Mouse (Mus musculus): ENCODE data around the gene Sik1.
"Not testable (repeated sequence)": the region's sequence is repeated elsewhere in the genome, so short reads cannot be mapped to it uniquely, and the experiment has no call there.

The Sik1 gene

GRCm38 (mm10) chr17:31855597-31856518 is at the start of gene Sik1:
Sik1 (minus strand) TSS chr17:31855804.
- peak; percentile 90 for DNase-seq (ENCODE audit: low spot score)

- DNase-seq (ENCODE audit: low spot score), result no peak
Measured at GRCm38 (mm10) chr17:31905201-31905790, 49.7 kb upstream of the Sik1 start.

- DNase-seq (ENCODE audit: low spot score), result no peak
Measured at GRCm38 (mm10) chr17:31904036-31904435, 48.4 kb upstream of the Sik1 start.

- no peak for DNase-seq (ENCODE audit: low spot score)
Measured at GRCm38 (mm10) chr17:31902630-31903198, 47.1 kb upstream of the Sik1 start.

GRCm38 (mm10) chr17:31901461-31902204 is 46.0 kb upstream of the Sik1 start:
- no peak for DNase-seq (ENCODE audit: low spot score)

GRCm38 (mm10) chr17:31898941-31899340 is 43.3 kb upstream of the Sik1 start:
- DNase-seq (ENCODE audit: low spot score), result no peak

- no peak for DNase-seq (ENCODE audit: low spot score)
Measured at GRCm38 (mm10) chr17:31897186-31897793, 41.7 kb upstream of the Sik1 start.

- DNase-seq (ENCODE audit: low spot score), result no peak
Measured at GRCm38 (mm10) chr17:31896751-31897150, 41.1 kb upstream of the Sik1 start.

- no peak for DNase-seq (ENCODE audit: low spot score)
Measured at GRCm38 (mm10) chr17:31896311-31896710, 40.7 kb upstream of the Sik1 start.

GRCm38 (mm10) chr17:31893371-31894060 is 37.9 kb upstream of the Sik1 start:
- no peak for DNase-seq (ENCODE audit: low spot score)

- DNase-seq (ENCODE audit: low spot score), result peak; percentile 58
Measured at GRCm38 (mm10) chr17:31892750-31893149, 37.1 kb upstream of the Sik1 start.

GRCm38 (mm10) chr17:31891858-31892257 is 36.3 kb upstream of the Sik1 start:
- no peak for DNase-seq (ENCODE audit: low spot score)

GRCm38 (mm10) chr17:31890311-31890951 is 34.8 kb upstream of the Sik1 start:
- DNase-seq (ENCODE audit: low spot score), result no peak

GRCm38 (mm10) chr17:31889446-31890201 is 34.0 kb upstream of the Sik1 start:
- no peak for DNase-seq (ENCODE audit: low spot score)

- DNase-seq (ENCODE audit: low spot score), result no peak
Measured at GRCm38 (mm10) chr17:31888540-31888939, 32.9 kb upstream of the Sik1 start.

- DNase-seq (ENCODE audit: low spot score), result not testable (repeated sequence)
Measured at GRCm38 (mm10) chr17:31884676-31885075, 29.1 kb upstream of the Sik1 start.

- DNase-seq (ENCODE audit: low spot score), result no peak
Measured at GRCm38 (mm10) chr17:31879406-31879805, 23.8 kb upstream of the Sik1 start.

GRCm38 (mm10) chr17:31877650-31878141 is 22.1 kb upstream of the Sik1 start:
- DNase-seq (ENCODE audit: low spot score), result no peak

GRCm38 (mm10) chr17:31877181-31877581 is 21.6 kb upstream of the Sik1 start:
- DNase-seq (ENCODE audit: low spot score), result no peak

GRCm38 (mm10) chr17:31876775-31877174 is 21.2 kb upstream of the Sik1 start:
- no peak for DNase-seq (ENCODE audit: low spot score)
